Mouse (Mus musculus): ENCODE data around the gene Ocln.

GRCm38 (mm10) chr13:100575950-100576349 is 23.4 kb upstream of the Ocln start:
- TF ChIP-seq MAFK (IDR thresholded peaks at IDR 0.05; ENCODE audit: insufficient read depth, low read depth, low read length), result no peak
- TF ChIP-seq ZC3H11A (IDR thresholded peaks at IDR 0.05; ENCODE audit: borderline replicate concordance, low read depth, low read length), result no peak

Measured in ES-E14 (cell line).